Mouse (Mus musculus): ENCODE measurements at regions not wholly inside any gene's neighbourhood (a gene's known extent, or its start where the extent isn't known, plus 50 kb on each side); places are given as distances from the start of the nearest gene placed in this dataset.

DNA sequence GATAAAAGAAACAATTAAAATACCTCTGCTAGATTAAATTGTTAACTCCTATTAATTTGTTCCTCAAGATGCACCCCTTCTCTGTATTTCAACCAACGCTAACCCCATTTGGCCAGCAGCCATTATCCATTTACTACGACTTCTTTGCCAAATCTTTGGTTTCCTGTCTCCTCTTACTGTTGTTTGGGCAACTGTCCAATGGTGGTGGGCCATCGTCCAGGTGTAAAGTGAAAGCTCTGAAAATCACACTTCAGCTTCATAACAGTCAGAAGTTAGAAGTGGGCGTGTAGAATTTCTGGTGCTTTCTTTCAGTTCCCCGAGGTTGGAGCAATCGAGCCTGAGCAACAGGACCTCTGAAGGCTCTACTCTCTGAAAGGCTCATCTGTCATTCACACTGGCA is 66.8 kb upstream of the Zbtb20 start:
- H3K4me3 ChIP-seq = no peak overlapping the region
- no peak for TF ChIP-seq CTCF (conservative IDR thresholded peaks at IDR 0.05)
- no peak for DNase-seq (ENCODE audit: low spot score in 2 of 2)
- H3K27ac ChIP-seq = no peak overlapping the region

- Histone ChIP-seq H3K4me3 (no peak overlapping the region), H3K27ac (no peak overlapping the region)
- TF ChIP-seq CTCF (conservative IDR thresholded peaks at IDR 0.05) = no peak
- DNase-seq (ENCODE audit: low spot score in 2 of 2) = no peak
Measured at GRCm38 (mm10) chr16:42807536-42807935, 68.1 kb upstream of the Zbtb20 start.

- no peak overlapping the region for H3K4me3 ChIP-seq
- DNase-seq (ENCODE audit: low spot score in 2 of 2) = no peak
- TF ChIP-seq CTCF (conservative IDR thresholded peaks at IDR 0.05) = no peak
Measured at GRCm38 (mm10) chr16:42803609-42804008, 72.1 kb upstream of the Zbtb20 start.

DNA sequence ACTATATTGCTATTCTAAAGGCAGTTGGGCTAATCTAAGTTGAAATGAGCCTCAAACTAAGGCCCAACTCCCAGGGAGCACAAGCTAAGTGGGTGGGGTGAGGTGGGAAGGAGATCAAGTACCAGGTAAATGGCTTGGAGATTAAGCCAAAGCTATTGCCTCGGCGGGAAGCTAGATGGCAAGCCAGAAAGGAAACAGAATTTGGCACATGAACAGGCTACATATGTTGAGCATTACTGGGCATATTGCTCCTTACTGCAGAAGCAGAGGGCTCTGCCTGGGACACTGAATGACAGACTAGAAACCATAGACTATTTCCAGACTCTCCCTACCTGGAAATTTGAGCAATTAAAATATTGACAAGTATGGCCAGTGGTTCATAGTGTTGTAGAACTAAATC is 83.1 kb upstream of the Zbtb20 start:
- Histone ChIP-seq H3K4me3 (no peak overlapping the region), H3K27ac (no peak overlapping the region)
- DNase-seq (ENCODE audit: low spot score in 2 of 2) = no peak
- no peak for TF ChIP-seq CTCF (conservative IDR thresholded peaks at IDR 0.05)

More at GRCm38 (mm10) chr16:42803609-42804008, 72.1 kb upstream of the Zbtb20 start:
- no peak overlapping the region for H3K27ac ChIP-seq

- no peak overlapping the region for H3K4me3 ChIP-seq
- no peak for DNase-seq (ENCODE audit: low spot score in 2 of 2)
- H3K27ac ChIP-seq = no peak overlapping the region
- no peak for TF ChIP-seq CTCF (conservative IDR thresholded peaks at IDR 0.05)
Measured at GRCm38 (mm10) chr16:42784712-42785111, 91.0 kb upstream of the Zbtb20 start.

GRCm38 (mm10) chr16:42784031-42784430 is 91.7 kb upstream of the Zbtb20 start:
- DNase-seq (ENCODE audit: low spot score in 2 of 2) = no peak
- no peak for TF ChIP-seq CTCF (conservative IDR thresholded peaks at IDR 0.05)
- Histone ChIP-seq H3K4me3 (no peak overlapping the region), H3K27ac (no peak overlapping the region)

DNA sequence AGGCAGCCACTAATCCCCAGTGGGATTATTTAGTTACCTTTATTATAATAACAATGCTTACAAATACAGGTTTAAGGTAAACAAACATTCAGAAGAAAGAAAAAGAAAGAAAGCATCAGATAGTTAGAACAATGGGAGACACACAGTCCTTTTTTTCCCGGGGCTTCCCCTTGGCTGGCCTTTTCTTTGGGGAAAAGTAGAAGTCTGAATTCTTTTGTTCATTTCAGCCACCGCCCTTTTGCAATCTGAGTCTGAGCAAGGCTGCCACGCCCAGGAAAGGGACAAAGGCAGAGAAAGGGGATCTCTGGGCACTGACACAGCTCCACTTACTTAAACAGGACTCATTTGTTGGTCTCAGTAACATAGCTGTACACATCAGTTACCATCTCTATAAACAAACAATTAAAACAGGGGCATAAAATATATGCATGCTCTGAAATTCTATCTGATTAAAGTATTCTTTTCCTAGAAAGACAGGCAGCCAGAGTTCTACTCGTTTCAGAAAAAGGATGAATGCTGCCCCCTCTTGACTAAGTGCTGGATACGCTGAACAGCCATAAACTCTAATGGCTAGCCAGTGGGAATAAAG is 93.5 kb upstream of the Zbtb20 start:
- Histone ChIP-seq H3K4me3 (no peak overlapping the region), H3K27ac (no peak overlapping the region)
- DNase-seq (ENCODE audit: low spot score in 2 of 2) = peak; percentile 71 to 72
- TF ChIP-seq CTCF (conservative IDR thresholded peaks at IDR 0.05) = peak; percentile 93

- TF ChIP-seq CTCF (conservative IDR thresholded peaks at IDR 0.05) = no peak
- no peak for DNase-seq (ENCODE audit: low spot score in 2 of 2)
- Histone ChIP-seq H3K27ac (no peak overlapping the region), H3K4me3 (no peak overlapping the region)
Measured at GRCm38 (mm10) chr16:42781096-42782071, 94.3 kb upstream of the Zbtb20 start.

DNA sequence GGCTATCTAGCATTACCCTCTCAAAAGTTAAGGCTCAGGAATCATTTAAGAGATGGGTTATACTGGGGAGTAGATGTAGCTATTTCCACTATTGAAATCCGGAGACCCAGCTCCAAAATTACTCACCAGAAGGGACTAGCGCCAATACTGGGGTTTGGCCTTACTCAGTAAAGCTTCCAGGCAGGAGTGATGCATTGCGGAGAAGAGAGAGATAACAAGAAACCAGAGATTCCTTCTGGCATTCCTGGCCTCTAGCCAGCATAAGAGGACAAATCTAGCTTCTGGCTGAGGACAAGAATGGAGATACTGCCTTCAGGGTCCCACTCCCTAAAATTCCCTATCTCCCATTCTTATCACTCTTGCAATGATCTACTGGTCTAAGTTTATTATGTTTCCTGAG is 95.7 kb upstream of the Zbtb20 start:
- no peak for TF ChIP-seq CTCF (conservative IDR thresholded peaks at IDR 0.05)
- no peak for DNase-seq (ENCODE audit: low spot score in 2 of 2)
- no peak overlapping the region for H3K27ac ChIP-seq
- H3K4me3 ChIP-seq = no peak overlapping the region

GRCm38 (mm10) chr16:42772640-42773039 is 103.0 kb upstream of the Zbtb20 start:
- Histone ChIP-seq H3K4me3 (no peak overlapping the region), H3K27ac (no peak overlapping the region)
- DNase-seq (ENCODE audit: low spot score in 2 of 2) = no peak
- TF ChIP-seq CTCF (conservative IDR thresholded peaks at IDR 0.05) = no peak

GRCm38 (mm10) chr16:42770199-42770598 is 105.5 kb upstream of the Zbtb20 start:
- no peak for TF ChIP-seq CTCF (conservative IDR thresholded peaks at IDR 0.05)
- no peak for DNase-seq (ENCODE audit: low spot score in 2 of 2)
- Histone ChIP-seq H3K4me3 (no peak overlapping the region), H3K27ac (no peak overlapping the region)

GRCm38 (mm10) chr16:42748681-42749080 is 127.0 kb upstream of the Zbtb20 start:
- H3K4me3 ChIP-seq = no peak overlapping the region
- TF ChIP-seq CTCF (conservative IDR thresholded peaks at IDR 0.05) = no peak
- no peak overlapping the region for H3K27ac ChIP-seq
- peak; percentile 12 to 38 for DNase-seq (ENCODE audit: low spot score in 2 of 2)

DNA sequence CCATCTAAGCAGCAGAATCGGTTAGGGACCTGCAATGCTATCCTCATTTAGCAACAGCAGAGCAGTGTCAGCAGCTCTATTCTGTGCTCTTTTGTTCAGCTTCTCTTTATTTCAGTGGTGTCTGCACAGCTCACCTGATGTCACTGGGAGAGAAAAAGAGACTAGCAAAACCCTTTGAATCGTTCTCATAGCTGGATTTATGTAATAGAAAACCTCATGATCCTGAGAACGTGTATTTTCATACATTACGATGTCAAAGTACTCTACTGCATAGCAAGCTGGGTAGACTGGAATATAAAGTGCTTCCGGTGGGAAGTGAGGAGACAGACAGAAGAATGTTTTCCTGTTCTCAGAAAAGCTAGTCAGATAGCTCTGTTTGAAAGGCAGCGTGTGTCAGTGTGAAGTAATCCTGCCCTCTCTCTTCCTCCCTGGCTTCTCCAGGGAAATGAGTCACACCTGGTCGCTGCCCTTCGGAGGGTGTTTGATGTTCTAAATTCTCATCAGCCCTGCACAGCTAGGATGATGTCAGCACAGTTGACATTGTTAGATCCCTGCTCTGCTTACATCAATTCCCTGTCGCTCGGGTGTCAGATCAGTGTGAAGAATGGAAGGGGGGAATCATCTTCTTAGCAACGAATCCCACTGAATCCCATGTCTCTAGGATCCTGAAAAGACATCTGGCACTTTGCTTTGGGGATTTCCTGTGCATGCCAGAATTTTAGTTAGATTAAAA is 129.6 kb upstream of the Zbtb20 start:
- DNase-seq (ENCODE audit: low spot score in 2 of 2) = peak in 1 of 2 experiments; percentile 16
- Histone ChIP-seq H3K27ac (peak overlapping the region; percentile 44; the same call in 1 of the 2 replicates), H3K4me3 (peak overlapping the region; percentile 0; the same call in 1 of the 2 replicates)
- TF ChIP-seq CTCF (conservative IDR thresholded peaks at IDR 0.05) = no peak

All from layer of hippocampus, adult 2 months (tissue).